Mouse (Mus musculus) stomach, postnatal 0 days (tissue): ENCODE data around the gene Lin37. TPM values are rescaled to one million over a fixed set of nuclear protein-coding genes. Genes with fewer than 3 reads are reported as not detected.

ENCODE experiments used
- ATAC-seq: fragments of 200-750 bp; cut with Nextera tagmentation; 2 replicates; pipeline ENCODE4 v1.8.0; 2017; ENCODE audit not compliant: low FRiP score, low TSS enrichment
- DNase-seq: peaks from one replicate; pipeline ENCODE4 v3.0.0-alpha.2; 2016; ENCODE audit warnings: low spot score
- H3K27ac ChIP-seq: fragments of 300-500 bp; sonication (generic); replicated peaks from 2 replicates; pipeline ENCODE4 v1.5.1; 2014; ENCODE audit warnings: mild to moderate bottlenecking, control low read depth
- H3K27me3 ChIP-seq: fragments of 300-500 bp; sonication (generic); 2 replicates; pipeline ENCODE4 v1.6.1; 2014; ENCODE audit warnings: low read length; ENCODE audit not compliant: control insufficient read depth, insufficient read depth
- H3K36me3 ChIP-seq: fragments of 300-500 bp; sonication (generic); 2 replicates; pipeline ENCODE4 v1.6.1; 2014; ENCODE audit warnings: low read length, mixed read lengths; ENCODE audit not compliant: control insufficient read depth, insufficient read depth
- H3K4me1 ChIP-seq: fragments of 300-500 bp; sonication (generic); replicated peaks from 2 replicates; pipeline ENCODE4 v1.6.1; 2014; ENCODE audit warnings: antibody characterized with exemption; ENCODE audit not compliant: control insufficient read depth, insufficient read depth
- H3K4me2 ChIP-seq: fragments of 300-500 bp; sonication (generic); replicated peaks from 2 replicates; pipeline ENCODE4 v1.6.1; 2014; ENCODE audit warnings: low read depth, mild to moderate bottlenecking, control low read depth, moderate library complexity
- H3K4me3 ChIP-seq: fragments of 300-500 bp; sonication (generic); 2 replicates; pipeline ENCODE4 v1.5.1; 2014; ENCODE audit warnings: low read depth, low read length, control low read depth
- H3K9ac ChIP-seq: fragments of 300-500 bp; sonication (generic); 2 replicates; pipeline ENCODE4 v1.6.1; 2014; ENCODE audit warnings: mild to moderate bottlenecking, low read length, control low read depth, mixed read lengths
- H3K9me3 ChIP-seq: fragments of 300-500 bp; sonication (generic); 2 replicates; pipeline ENCODE4 v1.6.1; 2016; ENCODE audit warnings: low read length; ENCODE audit not compliant: control insufficient read depth
- CTCF ChIP-seq: IDR thresholded peaks from 2 replicates; pipeline ENCODE4 v1.5.1; 2016; ENCODE audit warnings: antibody characterized with exemption, low read depth, mild to moderate bottlenecking, moderate library complexity
- EP300 ChIP-seq: optimal IDR thresholded peaks from 2 replicates; pipeline ENCODE3; 2016; ENCODE audit warnings: antibody characterized with exemption
- WGBS: fragments of 180-500 bp; shearing (Covaris S2); extraction: QIAGEN DNeasy Blood & Tissue Kit; methylation state at CpG from one replicate; pipeline ENCODE4 v1.1.7; 2014; 5-methylcytosine and 5-hydroxymethylcytosine counted together
- polyA plus RNA-seq: library from polyadenylated mRNA; unstranded; fragments of >200 nt; fragmentation: Nextera tagmentation; extraction: Ambion mirVana; gene quantifications from 2 replicates; pipeline ENCODE4 v1.2.1, GENCODE M21; 2015

Lin37 gene
- polyA plus RNA-seq, 1 experiment from 2014 or later = 30.2 TPM

DNA sequence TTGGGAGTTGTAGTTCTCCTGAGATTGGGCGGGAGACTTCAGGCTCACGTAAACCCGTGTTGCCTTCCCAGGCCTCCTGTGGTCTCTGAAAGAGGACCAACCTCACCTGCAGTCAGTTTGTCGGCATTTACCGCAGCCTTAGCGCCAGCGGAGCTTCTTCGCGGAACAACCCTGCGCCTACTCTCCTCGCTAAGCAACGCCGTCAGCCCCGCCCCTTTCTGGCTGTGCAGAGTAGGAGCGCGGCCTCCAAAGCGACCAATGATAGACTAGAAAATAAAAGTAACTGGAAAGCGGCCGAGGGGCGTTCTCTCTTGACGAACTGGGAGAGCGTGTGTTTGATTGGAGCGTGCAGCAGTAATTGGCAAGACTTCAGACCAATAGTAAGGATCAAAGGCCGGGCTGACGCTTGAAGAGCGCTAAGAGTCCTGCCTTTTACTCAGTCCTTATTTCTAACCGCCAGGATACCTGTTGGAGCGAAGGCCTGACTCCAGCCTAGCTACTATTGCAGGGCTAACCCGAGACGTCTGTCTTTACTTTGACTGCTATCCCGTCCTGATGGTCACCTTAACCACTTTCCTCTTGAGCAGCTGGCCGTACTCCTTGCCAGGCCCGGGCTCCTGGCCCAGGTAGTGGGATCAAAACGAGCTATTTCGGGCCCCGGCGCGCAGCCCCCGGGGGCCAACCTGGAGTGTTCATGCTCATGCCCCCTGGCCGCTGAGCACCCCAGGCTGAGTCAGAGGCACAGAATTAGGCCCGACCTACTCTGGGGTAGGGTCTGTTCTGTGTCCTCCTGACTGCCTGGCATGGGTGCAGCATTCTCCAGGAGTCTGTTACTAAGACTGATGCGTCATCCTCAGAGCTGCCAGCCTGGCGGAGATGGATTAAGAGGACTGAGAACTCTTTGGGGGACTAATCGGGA is 7.3 kb downstream of the Lin37 start, which contains the start of the genes Hspb6 and Proser3:
Gene Hspb6 (plus strand): TSS at position 77 of the 919 bp plus-strand sequence.
Gene Proser3 (minus strand): TSS at position 198 of the 919 bp plus-strand sequence.
- no peaks in the 10 kb centered on the region for H3K9me3 ChIP-seq
- peak within 1 kb of the TSS; percentile 81 for H3K9ac ChIP-seq
- DNase-seq (peak; percentile 97), ATAC-seq (peak; percentile 95)
- H3K4me1 ChIP-seq = 0 out of 2 replicates have a peak, but pooled peaks cover 2% of the 10 kb centered on the region
- H3K27ac ChIP-seq = peak within 1 kb of the TSS; percentile 97
- peak within 1 kb of the TSS; percentile 72 for H3K4me3 ChIP-seq
- whole genome bisulfite sequencing = under 1% methylated on average over 44 of the region's 44 CpGs
- peaks cover 15% of the 10 kb centered on the region for H3K36me3 ChIP-seq
- no peaks in the 10 kb centered on the region for H3K27me3 ChIP-seq
- peak; percentile 32 for TF ChIP-seq CTCF
- TF ChIP-seq EP300 = no peak
- peak within 1 kb of the TSS; percentile 94 for H3K4me2 ChIP-seq

DNA sequence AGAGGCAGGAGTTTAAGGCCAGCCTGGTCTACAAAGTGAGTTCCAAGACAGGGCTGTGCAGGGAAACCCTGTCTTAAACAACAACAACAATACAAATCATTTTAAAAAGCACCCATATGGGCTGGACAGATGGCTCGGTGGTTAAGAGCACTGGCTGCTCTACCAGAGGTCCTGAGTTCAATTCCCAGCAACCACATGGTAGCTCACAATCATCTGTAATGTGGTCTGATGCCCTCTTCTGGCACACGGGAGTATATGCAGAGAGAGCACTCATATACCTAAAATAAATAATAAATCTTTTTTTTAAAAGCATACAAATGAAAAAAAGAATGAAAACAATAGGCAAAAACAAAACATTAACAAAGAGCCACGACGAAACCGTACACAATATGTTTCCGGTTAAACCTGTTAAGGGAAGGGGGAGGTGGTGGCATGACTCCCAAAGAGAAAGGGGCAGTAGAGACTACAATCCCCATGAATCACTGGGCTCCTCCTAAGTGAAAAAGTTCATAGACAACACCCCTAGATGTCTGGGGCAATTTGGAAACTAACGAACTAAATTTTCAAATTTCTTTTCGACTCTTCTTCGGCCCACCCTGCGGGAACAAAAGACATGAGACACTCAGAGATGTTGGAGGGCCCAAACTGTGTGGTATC is 8.1 kb downstream of the Lin37 start:
- peak overlapping the region; percentile 51 for H3K4me2 ChIP-seq
- peaks cover 13% of the 10 kb centered on the region for H3K36me3 ChIP-seq
- H3K27me3 ChIP-seq = no peaks in the 10 kb centered on the region
- 0 out of 2 replicates have a peak, but pooled peaks cover 2% of the 10 kb centered on the region for H3K4me1 ChIP-seq
- peak overlapping the region; percentile 72 for H3K4me3 ChIP-seq
- DNase-seq (no peak), ATAC-seq (peak; percentile 71)
- WGBS = 3% methylated on average over 10 of the region's 10 CpGs
- TF ChIP-seq CTCF (peak; percentile 68), EP300 (no peak)
- peak overlapping the region; percentile 68 for H3K9ac ChIP-seq
- H3K9me3 ChIP-seq = no peaks in the 10 kb centered on the region
- peak overlapping the region; percentile 97 for H3K27ac ChIP-seq

DNA sequence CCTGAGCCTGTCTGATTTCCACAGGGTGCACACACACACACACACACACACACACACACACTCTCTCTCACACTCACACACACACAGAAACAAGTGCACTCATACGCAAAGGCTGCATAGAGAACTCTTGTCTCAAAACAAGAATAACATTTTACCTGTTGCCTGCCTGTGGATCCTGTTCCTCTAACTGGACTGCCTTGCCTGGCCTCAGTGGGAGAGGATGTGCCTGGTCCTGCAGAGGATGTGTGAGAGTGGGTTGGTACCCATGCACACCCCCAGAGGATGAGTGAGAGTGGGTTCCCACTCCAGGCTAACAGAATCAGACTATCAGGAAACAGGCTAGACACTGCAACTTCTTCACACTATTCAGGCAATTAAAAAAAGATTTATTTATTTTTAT is 9.0 kb downstream of the Lin37 start:
- Histone ChIP-seq H3K27ac (no peak overlapping the region), H3K9me3 (no peaks in the 10 kb centered on the region), H3K27me3 (no peaks in the 10 kb centered on the region), H3K36me3 (peaks cover 10% of the 10 kb centered on the region), H3K9ac (no peak overlapping the region), H3K4me3 (no peak overlapping the region), H3K4me2 (no peak overlapping the region), H3K4me1 (0 out of 2 replicates have a peak, but pooled peaks cover 2% of the 10 kb centered on the region)
- no peak for ATAC-seq
- 100% methylated on average over 1 of the region's 1 CpGs for WGBS
- DNase-seq = no peak
- TF ChIP-seq CTCF (no peak), EP300 (no peak)

DNA sequence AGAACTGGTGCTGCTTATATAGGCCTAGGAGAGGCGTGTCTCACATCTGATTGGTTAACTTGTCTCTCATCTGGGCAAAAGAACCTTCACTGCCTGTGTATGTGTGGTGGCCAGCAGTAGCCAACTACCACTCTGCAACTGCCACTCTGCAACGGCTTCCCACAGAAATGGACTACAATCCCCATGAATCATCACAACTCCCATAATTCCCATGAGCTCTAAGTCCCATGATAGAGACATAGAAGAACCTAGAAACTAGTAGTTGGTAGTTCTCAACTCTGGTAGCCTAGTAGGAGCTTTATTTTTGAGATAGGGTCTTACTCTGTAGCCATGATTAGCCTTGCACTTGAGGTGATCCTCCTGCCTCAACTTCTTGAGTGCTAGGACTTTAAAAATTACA is 9.8 kb downstream of the Lin37 start:
- H3K4me3 ChIP-seq = no peak overlapping the region
- H3K9ac ChIP-seq = no peak overlapping the region
- ATAC-seq (no peak), DNase-seq (no peak)
- H3K4me2 ChIP-seq = no peak overlapping the region
- no peaks in the 10 kb centered on the region for H3K27me3 ChIP-seq
- H3K27ac ChIP-seq = no peak overlapping the region
- 0 out of 2 replicates have a peak, but pooled peaks cover 2% of the 10 kb centered on the region for H3K4me1 ChIP-seq
- no peaks in the 10 kb centered on the region for H3K9me3 ChIP-seq
- 95% methylated on average over 2 of the region's 2 CpGs for WGBS
- peaks cover 3% of the 10 kb centered on the region for H3K36me3 ChIP-seq
- no peak for TF ChIP-seq CTCF
- TF ChIP-seq EP300 = no peak

DNA sequence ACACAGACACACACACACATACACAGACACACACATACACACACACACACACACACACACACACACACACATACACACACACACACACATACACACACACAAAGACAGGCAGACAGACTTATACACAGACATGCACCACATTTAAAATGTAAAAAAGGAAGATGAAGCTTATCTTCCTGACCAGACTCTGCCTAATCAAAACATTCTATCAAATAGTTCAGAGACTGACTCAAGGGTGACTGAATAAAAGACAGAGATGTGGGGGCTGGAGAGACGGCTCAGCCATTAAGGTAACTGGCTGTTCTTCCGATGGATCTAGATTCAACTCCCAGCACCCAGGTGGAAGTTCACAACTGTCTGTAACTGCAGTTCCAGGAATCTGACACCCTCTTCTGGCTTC is 15.3 kb downstream of the Lin37 start:
- H3K9ac ChIP-seq = no peak overlapping the region
- no peak overlapping the region for H3K4me3 ChIP-seq
- H3K9me3 ChIP-seq = no peaks in the 10 kb centered on the region
- ATAC-seq (no peak), DNase-seq (no peak)
- no peak overlapping the region for H3K4me2 ChIP-seq
- 85% methylated on average over 2 of the region's 2 CpGs for WGBS
- no peak for TF ChIP-seq CTCF
- no peak for TF ChIP-seq EP300
- H3K36me3 ChIP-seq = 0 out of 2 replicates have a peak, but pooled peaks cover 3% of the 10 kb centered on the region
- no peak overlapping the region for H3K27ac ChIP-seq
- no peaks in the 10 kb centered on the region for H3K27me3 ChIP-seq
- H3K4me1 ChIP-seq = no peaks in the 10 kb centered on the region
